In genomic region chr4:117555495-117555894, GRCm38 (mm10) we compare ENCODE assay signal across 10 mouse cellular contexts.
"Had no signal": no experiment of that assay in that cellular context is flagged by ENCODE, and none has a peak within 500 bp of the region (broad histone marks: within the 10 kb centered on the region; RNA-seq: fewer than 3 reads in every experiment).

No protein-coding gene starts in this region.

- H3K4me3 ChIP-seq: limb, embryonic 12.5 days; midbrain, embryonic 12.5 days; myocyte; neural tube, embryonic 15.5 days had no signal

- H3K27me3 ChIP-seq: limb, embryonic 12.5 days; midbrain, embryonic 12.5 days; neural tube, embryonic 15.5 days had no signal

- DNase-seq: kidney, adult 18-20 months; kidney, postnatal 14 days; lung, postnatal 36 days; right cerebral cortex, adult 18-20 months; right cerebral cortex, postnatal 25 days; thymus, postnatal 4 days had no signal

- H3K4me2 ChIP-seq: limb, embryonic 12.5 days; midbrain, embryonic 12.5 days; neural tube, embryonic 15.5 days had no signal

- H3K36me3 ChIP-seq: midbrain, embryonic 12.5 days had no signal

- H3K9ac ChIP-seq: limb, embryonic 12.5 days; midbrain, embryonic 12.5 days; neural tube, embryonic 15.5 days had no signal

- H3K9me3 ChIP-seq: limb, embryonic 12.5 days; midbrain, embryonic 12.5 days; neural tube, embryonic 15.5 days had no signal

- H3K27ac ChIP-seq: midbrain, embryonic 12.5 days; neural tube, embryonic 15.5 days had no signal
